Mouse (Mus musculus): ENCODE measurements at regions not wholly inside any gene's neighbourhood (a gene's known extent, or its start where the extent isn't known, plus 50 kb on each side); places are given as distances from the start of the nearest gene placed in this dataset.

DNA sequence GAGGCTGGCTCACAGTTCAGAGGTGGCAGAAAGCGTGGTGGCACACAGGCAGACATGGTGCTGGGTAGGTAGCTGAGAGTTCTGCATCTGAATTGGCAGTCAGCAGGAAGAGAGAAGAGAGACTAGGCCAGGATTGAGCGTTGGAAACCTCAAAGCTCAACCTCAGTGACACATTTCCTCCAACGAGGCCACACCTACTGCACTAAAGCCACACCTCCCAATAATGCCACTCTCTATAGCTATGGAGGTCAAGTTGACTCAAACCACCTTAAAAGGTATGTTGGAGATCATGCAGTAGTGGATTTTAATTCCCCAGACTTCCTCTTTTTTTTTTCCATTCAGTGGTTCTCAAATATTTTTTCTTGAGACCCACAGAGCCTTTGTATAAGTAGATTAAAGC, 57.1 kb downstream of the Ccdc54 start:
- Histone ChIP-seq H3K79me2 (replicated peaks; ENCODE audit: control insufficient read depth, extremely low read depth, insufficient read depth, poor library complexity, severe bottlenecking) (peaks cover 19% of the 10 kb centered on the region), H3K36me3 (replicated peaks in 1 of 2; ENCODE audit: control insufficient read depth in 1 of 2, insufficient read depth in 1 of 2, low read length in 1 of 2) (peaks cover 18 to 48% of the 10 kb centered on the region in 2 experiments), H3K9me3 (replicated peaks; ENCODE audit: low read length) (no peaks in the 10 kb centered on the region), H3K9ac (ENCODE audit: insufficient read depth, low read depth) (no peak overlapping the region), H3K4me1 (ENCODE audit: control insufficient read depth in 1 of 2, insufficient read depth in 2 of 2) (peaks cover 3 to 33% of the 10 kb centered on the region in 2 experiments), H3K4me3 (replicated peaks in 1 of 3; ENCODE audit: low read depth in 2 of 3, low read length in 2 of 3, poor library complexity in 1 of 3) (no peak overlapping the region), H3K4me2 (ENCODE audit: insufficient read depth, low read depth, poor library complexity, severe bottlenecking) (no peak overlapping the region), H3K27ac (ENCODE audit: insufficient read depth, low read depth) (no peak overlapping the region), H3K27me3 (replicated peaks) (no peaks in the 10 kb centered on the region)
- peak; percentile 62 for DNase-seq (ENCODE audit: extremely low read depth)
- TF ChIP-seq POLR2A (IDR thresholded peaks at IDR 0.05; ENCODE audit: low read depth, low read length) (0 out of 2 replicates have a peak, but pooled peaks have one; percentile 23), TBP (conservative IDR thresholded peaks at IDR 0.05; ENCODE audit: low read depth, low read length) (no peak), ZNF384 (IDR thresholded peaks at IDR 0.05; ENCODE audit: low read depth, low read length) (peak; percentile 21; the same call in 1 of the 2 replicates)
- dilution Hi-C loops (cut with MboI; ENCODE audit: extremely low pct_ligation_motif_present, extremely low pct_unique_long_range_greater_than_20kb, low sequenced_read_pairs) (no loop called here), in situ Hi-C loops (cut with MboI; ENCODE audit: low pct_ligation_motif_present, low pct_unique_long_range_greater_than_20kb, low sequenced_read_pairs) (loop anchor here (5.0 kb wide), 1 partner anchor 198 kb away; no protein-coding TSS in a partner anchor)

DNA sequence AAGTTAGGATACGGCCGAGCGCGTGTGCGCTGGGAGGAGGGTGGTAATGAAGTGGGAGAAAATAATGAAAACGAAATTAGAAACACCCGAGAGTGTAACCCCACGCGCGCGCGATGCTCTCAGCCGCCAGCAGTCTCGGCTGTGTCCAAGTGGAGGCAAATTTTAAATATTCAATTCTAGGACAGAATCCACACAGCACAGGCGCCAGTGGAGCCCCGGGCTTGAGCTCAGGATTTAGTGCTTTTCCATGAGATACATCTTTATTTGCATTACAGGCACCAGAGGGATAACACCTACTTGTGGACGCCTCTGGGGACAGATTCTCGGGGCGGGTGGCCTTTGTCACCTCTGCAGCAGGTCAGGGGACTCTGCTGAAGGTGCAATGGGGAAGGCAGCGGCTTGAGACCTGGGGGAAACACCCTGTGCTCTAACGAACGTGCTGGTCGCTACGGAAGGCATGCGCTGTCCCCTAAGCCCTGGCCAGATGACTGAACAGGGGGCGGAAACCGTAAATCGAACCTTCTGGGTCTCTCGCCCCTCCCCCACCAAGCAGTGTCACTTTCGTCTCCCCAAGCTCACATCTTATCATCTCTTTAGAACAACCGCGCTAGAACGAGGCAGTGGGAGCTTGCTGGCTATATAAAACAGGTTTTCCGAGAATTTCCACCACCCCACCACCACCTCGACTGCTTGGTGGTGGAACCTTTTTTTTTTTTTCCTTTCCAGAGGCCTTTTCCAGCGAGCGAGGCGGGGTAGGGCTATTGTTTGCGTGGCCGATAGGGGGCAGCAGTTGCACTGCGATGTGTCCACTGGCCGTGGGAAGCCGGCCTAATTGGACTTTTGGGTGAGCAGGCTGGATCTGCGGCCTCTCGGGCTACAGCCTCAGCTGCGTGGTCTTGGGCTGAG, 61.2 kb downstream of the Ccdc54 start:
- H3K27ac ChIP-seq (ENCODE audit: insufficient read depth, low read depth) = peak overlapping the region; percentile 97
- peak overlapping the region; percentile 58 for H3K4me2 ChIP-seq (ENCODE audit: insufficient read depth, low read depth, poor library complexity, severe bottlenecking)
- peaks cover 0 to 17% of the 10 kb centered on the region in 2 experiments for H3K36me3 ChIP-seq (replicated peaks in 1 of 2; ENCODE audit: control insufficient read depth in 1 of 2, insufficient read depth in 1 of 2, low read length in 1 of 2)
- H3K79me2 ChIP-seq (replicated peaks; ENCODE audit: control insufficient read depth, extremely low read depth, insufficient read depth, poor library complexity, severe bottlenecking) = peaks cover 30% of the 10 kb centered on the region
- H3K9me3 ChIP-seq (replicated peaks; ENCODE audit: low read length) = no peaks in the 10 kb centered on the region
- peaks cover 8 to 39% of the 10 kb centered on the region in 2 experiments for H3K4me1 ChIP-seq (ENCODE audit: control insufficient read depth in 1 of 2, insufficient read depth in 2 of 2)
- H3K9ac ChIP-seq (ENCODE audit: insufficient read depth, low read depth) = peak overlapping the region; percentile 67
- in situ Hi-C loops (cut with MboI; ENCODE audit: low pct_ligation_motif_present, low pct_unique_long_range_greater_than_20kb, low sequenced_read_pairs) (loop anchor here (5.0 kb wide), 1 partner anchor 203 kb away; no protein-coding TSS in a partner anchor), dilution Hi-C loops (cut with MboI; ENCODE audit: extremely low pct_ligation_motif_present, extremely low pct_unique_long_range_greater_than_20kb, low sequenced_read_pairs) (no loop called here)
- peak overlapping the region; percentile 55 to 72 (median 61) for H3K4me3 ChIP-seq (replicated peaks in 1 of 3; ENCODE audit: low read depth in 2 of 3, low read length in 2 of 3, poor library complexity in 1 of 3)
- no peaks in the 10 kb centered on the region for H3K27me3 ChIP-seq (replicated peaks)
- peak; percentile 96 for DNase-seq (ENCODE audit: extremely low read depth)
- TF ChIP-seq MAZ (IDR thresholded peaks at IDR 0.05; ENCODE audit: low read depth, low read length) (peak; percentile 80), ETS1 (conservative IDR thresholded peaks at IDR 0.05; ENCODE audit: low read depth, low read length) (peak; percentile 92), MYC (IDR thresholded peaks at IDR 0.05; ENCODE audit: low read depth, low read length) (0 out of 2 replicates have a peak, but pooled peaks have one; percentile 63), IRF4 (IDR thresholded peaks at IDR 0.05; ENCODE audit: low read depth, low read length) (peak; percentile 81; the same call in 1 of the 2 replicates), CTCF (conservative IDR thresholded peaks at IDR 0.05 in 1 of 2, IDR thresholded peaks at IDR 0.05 in 1 of 2; ENCODE audit: low read depth in 2 of 2, low read length in 2 of 2) (peak; percentile 72 to 94), ZC3H11A (IDR thresholded peaks at IDR 0.05; ENCODE audit: low read depth, low read length) (no peak), CHD2 (IDR thresholded peaks at IDR 0.05; ENCODE audit: low read length) (peak; percentile 90), HCFC1 (IDR thresholded peaks at IDR 0.05; ENCODE audit: low read depth, low read length) (peak; percentile 54; the same call in 1 of the 2 replicates), NRF1 (IDR thresholded peaks at IDR 0.05; ENCODE audit: low read depth, low read length) (peak; percentile 77), ZMIZ1 (IDR thresholded peaks at IDR 0.05; ENCODE audit: low read depth, low read length) (no peak), ZKSCAN1 (IDR thresholded peaks at IDR 0.05; ENCODE audit: borderline replicate concordance, low read depth, low read length) (no peak), TBP (conservative IDR thresholded peaks at IDR 0.05; ENCODE audit: low read depth, low read length) (peak; percentile 45), ELF1 (IDR thresholded peaks at IDR 0.05; ENCODE audit: low read depth, low read length) (peak; percentile 74), EP300 (IDR thresholded peaks at IDR 0.05; ENCODE audit: low read length) (peak; percentile 49; the same call in 1 of the 2 replicates), USF2 (conservative IDR thresholded peaks at IDR 0.05; ENCODE audit: low read depth, low read length) (no peak), CHD1 (IDR thresholded peaks at IDR 0.05; ENCODE audit: low read depth, low read length) (no peak; the same call in 1 of the 2 replicates), MAFK (IDR thresholded peaks at IDR 0.05; ENCODE audit: insufficient replicate concordance, low read length) (no peak), TCF12 (IDR thresholded peaks at IDR 0.05; ENCODE audit: low read depth, low read length) (peak; percentile 67), MEF2A (IDR thresholded peaks at IDR 0.05; ENCODE audit: borderline replicate concordance, low read depth, low read length) (peak; percentile 79), UBTF (IDR thresholded peaks at IDR 0.05; ENCODE audit: low read depth, low read length) (peak; percentile 82; the same call in 1 of the 2 replicates), USF1 (IDR thresholded peaks at IDR 0.05; ENCODE audit: low read depth, low read length) (no peak), NELFE (IDR thresholded peaks at IDR 0.05; ENCODE audit: low read depth, low read length) (no peak; the same call in 1 of the 2 replicates), JUN (IDR thresholded peaks at IDR 0.05; ENCODE audit: insufficient read depth, low read depth, low read length) (no peak; the same call in 1 of the 2 replicates), GABPA (IDR thresholded peaks at IDR 0.05; ENCODE audit: insufficient replicate concordance, low read depth, low read length) (no peak), E2F4 (IDR thresholded peaks at IDR 0.05; ENCODE audit: insufficient replicate concordance, low read depth, low read length) (no peak), PAX5 (IDR thresholded peaks at IDR 0.05; ENCODE audit: low read length) (no peak), MXI1 (IDR thresholded peaks at IDR 0.05; ENCODE audit: low read depth, low read length) (peak; percentile 83), JUND (conservative IDR thresholded peaks at IDR 0.05; ENCODE audit: low read depth, low read length) (peak; percentile 43; the same call in 1 of the 2 replicates)

Data from CH12.LX (cell line).